Mouse (Mus musculus): ENCODE results near the gene Krtap5-2.
"Not testable (repeated sequence)": the region's sequence is repeated elsewhere in the genome, so short reads cannot be mapped to it uniquely, and the experiment has no call there.

Krtap5-2 gene

DNA sequence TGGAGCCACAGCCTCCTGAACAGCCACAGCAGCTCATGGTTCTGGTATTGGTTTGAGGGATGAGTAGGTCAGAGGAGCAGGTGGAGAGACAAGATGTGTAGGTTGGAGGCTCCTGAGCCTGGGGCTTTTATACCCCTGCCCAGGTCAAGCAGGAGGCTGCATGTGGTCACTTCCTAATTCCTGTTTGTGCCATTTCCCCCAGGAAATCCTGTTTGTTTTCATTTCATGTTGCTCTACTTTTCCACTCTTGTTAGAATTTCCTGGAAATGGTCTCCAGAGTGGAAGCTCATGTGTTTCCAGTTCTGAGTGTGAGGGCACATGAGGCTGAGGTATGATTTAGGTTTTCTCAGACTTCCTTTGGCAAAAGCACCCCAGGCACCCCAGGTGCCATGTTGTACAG, at the start of gene Krtap5-2:
Krtap5-2 (minus strand) TSS at position 101 of the 400 bp plus-strand sequence.
- DNase-seq (ENCODE audit: low spot score), result not testable (repeated sequence)

GRCm38 (mm10) chr7:142224518-142224917, 48.7 kb upstream of the Krtap5-2 start:
- no peak for DNase-seq (ENCODE audit: low spot score)

DNA sequence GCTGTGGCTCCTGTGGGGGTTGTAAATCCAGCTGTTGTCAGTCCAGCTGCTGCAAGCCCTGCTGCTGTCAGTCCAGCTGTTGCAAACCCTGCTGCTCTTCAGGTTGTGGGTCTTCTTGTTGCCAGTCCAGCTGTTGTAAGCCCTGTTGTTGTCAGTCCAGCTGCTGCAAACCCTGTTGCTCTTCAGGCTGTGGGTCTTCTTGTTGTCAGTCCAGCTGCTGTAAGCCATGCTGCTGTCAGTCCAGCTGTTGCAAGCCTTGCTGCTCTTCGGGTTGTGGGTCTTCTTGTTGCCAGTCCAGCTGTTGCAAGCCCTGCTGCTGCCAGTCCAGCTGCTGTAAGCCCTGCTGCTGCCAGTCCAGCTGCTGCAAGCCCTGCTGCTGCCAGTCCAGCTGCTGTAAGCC, 36.3 kb upstream of the Krtap5-2 start:
- DNase-seq (ENCODE audit: low spot score), result not testable (repeated sequence)

DNA sequence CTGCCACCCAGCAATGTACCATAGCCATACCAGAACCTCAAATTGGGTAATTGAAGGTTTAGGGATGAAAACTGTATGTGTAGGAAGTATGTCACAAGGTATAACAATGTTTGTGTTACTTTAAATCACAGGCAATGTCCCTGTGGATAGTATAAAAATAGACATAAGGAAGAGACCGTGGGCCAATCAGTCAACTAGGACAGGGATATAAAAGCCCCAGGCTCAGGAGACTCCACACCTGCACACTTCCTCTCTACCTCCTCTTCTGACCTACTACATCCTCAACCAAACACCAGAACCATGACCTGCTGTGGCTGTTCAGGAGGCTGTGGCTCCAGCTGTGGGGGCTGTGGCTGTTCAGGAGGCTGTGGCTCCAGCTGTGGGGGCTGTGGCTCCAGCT, 35.8 kb upstream of the Krtap5-2 start, which contains the start of gene Gm7579:
Gm7579 (plus strand) TSS at position 301 of the 400 bp plus-strand sequence.
- DNase-seq (ENCODE audit: low spot score), result no peak

DNA sequence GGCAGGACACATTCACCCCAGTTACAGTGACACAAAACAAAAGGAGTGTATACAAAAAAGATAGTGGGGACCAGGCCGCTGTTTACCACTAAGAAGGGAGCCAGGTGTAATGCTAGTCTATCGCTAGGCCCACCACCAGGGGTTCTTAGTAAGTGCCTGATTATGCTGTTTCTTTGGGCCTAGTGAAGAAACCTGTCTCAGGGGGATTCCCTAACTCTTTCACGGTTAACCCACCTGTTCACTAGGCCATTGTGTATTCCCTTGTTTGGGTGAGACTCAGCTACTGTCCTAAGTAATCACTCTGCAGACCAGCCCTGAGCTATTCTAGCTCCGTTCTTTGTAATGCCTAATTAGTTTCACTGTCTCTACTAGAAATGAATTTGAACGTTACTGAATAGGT, 31.1 kb upstream of the Krtap5-2 start:
- not testable (repeated sequence) for DNase-seq (ENCODE audit: low spot score)

GRCm38 (mm10) chr7:142205488-142205887, 29.7 kb upstream of the Krtap5-2 start:
- no peak for DNase-seq (ENCODE audit: low spot score)

GRCm38 (mm10) chr7:142201064-142201463, 25.3 kb upstream of the Krtap5-2 start, which contains the start of gene Krtap5-3:
TSS of gene Krtap5-3 (plus strand) at chr7:142201364.
- DNase-seq (ENCODE audit: low spot score), result no peak

DNA sequence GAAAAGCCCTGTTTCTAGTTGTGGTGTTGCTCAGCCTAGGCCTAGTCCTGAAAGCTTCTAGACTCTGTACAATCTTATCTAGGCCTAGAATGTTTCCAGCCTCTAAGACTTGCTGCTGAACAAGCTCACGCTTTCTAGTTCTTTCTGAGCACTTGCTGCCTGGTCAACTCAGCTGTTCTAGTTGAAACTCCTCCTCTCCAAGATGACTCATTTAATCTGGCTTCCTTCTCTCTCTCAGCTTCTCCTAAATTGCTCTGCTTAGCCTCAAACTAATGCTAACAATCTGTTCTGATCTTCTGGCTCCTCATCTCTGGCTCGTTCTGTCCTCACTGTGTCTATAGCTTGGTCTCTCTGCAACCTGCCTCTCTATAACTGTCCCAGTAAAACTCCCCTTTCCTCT, 22.9 kb upstream of the Krtap5-2 start:
- no peak for DNase-seq (ENCODE audit: low spot score)

- DNase-seq (ENCODE audit: low spot score), result no peak
Observed at GRCm38 (mm10) chr7:142190289-142190688, 14.5 kb upstream of the Krtap5-2 start, which contains the start of gene Gm10153. TSS of gene Gm10153 (minus strand) at chr7:142190389.

DNA sequence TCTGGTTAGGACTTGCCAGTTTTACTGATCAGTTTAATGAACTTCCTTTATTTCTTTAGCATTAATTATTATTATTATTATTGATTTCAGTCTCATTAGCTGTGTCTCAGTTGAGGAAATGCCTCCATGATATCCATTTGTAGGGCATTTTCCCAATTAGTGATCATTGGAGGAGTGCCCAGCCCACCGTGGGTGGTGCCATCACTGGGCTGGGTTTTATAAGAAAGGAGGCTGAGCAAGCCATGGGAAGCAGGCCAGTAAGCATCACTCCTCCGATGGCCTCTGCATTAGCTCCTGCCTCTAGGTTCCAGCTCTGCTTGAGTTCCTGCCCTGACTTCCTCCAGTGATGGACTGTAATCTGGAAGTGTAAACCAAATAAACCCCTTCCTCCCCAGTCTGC, 12.4 kb upstream of the Krtap5-2 start:
- DNase-seq (ENCODE audit: low spot score), result no peak

GRCm38 (mm10) chr7:142181021-142181420, 5.2 kb upstream of the Krtap5-2 start:
- DNase-seq (ENCODE audit: low spot score), result no peak

GRCm38 (mm10) chr7:142178685-142179084, 2.9 kb upstream of the Krtap5-2 start:
- DNase-seq (ENCODE audit: low spot score), result no peak

DNA sequence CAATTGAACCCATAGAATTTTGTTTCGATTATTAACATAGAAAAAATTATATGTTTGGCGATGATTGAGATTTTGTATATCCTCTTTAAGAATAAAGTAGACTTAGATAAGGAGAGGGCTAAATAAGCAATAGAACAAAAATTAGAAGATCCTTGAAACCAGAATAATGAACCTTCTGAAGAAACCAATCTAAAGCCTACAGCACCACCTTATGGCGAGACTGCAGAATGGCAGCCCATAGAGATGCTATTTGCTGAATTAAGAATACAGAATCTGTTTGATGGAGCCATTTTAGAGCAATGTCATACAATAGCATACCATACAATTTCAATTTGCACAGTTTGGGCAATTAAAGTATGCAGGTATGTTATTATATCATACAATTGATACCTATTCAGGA, 6.0 kb downstream of the Krtap5-2 start:
- DNase-seq (ENCODE audit: low spot score), result no peak

DNA sequence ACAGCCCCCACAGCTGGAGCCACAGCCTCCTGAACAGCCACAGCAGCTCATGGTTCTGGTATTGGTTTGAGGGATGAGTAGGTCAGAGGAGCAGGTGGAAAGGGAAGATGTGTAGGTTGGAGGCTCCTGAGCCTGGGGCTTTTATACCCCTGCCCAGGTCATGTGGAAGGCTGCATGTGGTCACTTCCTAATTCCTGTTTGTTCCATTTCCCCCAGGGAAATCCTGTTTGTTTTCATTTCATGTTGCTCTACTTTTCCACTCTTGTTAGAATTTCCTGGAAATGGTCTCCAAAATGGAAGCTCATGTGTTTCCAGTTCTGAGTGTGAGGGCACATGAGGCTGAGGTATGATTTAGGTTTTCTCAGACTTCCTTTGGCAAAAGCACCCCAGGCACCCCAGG, 10.2 kb downstream of the Krtap5-2 start, which contains the start of gene Gm4553:
Gm4553 (minus strand) TSS at position 101 of the 400 bp plus-strand sequence.
- DNase-seq (ENCODE audit: low spot score), result not testable (repeated sequence)

- DNase-seq (ENCODE audit: low spot score), result no peak
Observed at GRCm38 (mm10) chr7:142159366-142159765, 16.4 kb downstream of the Krtap5-2 start.

DNA sequence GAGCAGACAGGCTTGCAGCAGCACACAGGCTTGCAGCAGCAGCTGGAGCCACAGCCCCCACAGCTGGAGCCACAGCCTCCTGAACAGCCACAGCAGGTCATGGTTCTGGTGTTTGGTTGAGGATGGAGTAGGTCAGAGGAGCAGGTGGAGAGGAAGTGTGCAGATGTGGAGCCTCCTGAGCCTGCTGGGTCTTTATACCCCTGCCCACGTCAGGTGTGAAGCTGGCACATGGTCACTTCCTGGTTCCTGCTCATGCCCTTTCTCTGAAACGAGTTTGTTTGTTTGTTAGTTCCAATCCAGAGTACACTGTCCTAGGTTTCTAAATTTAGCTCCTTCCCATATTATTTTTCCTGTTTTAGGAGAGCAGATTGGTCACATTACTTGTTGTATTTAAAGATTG, 18.8 kb downstream of the Krtap5-2 start, which contains the start of gene Gm29735:
Gm29735 (minus strand) TSS at position 101 of the 400 bp plus-strand sequence.
- not testable (repeated sequence) for DNase-seq (ENCODE audit: low spot score)

DNA sequence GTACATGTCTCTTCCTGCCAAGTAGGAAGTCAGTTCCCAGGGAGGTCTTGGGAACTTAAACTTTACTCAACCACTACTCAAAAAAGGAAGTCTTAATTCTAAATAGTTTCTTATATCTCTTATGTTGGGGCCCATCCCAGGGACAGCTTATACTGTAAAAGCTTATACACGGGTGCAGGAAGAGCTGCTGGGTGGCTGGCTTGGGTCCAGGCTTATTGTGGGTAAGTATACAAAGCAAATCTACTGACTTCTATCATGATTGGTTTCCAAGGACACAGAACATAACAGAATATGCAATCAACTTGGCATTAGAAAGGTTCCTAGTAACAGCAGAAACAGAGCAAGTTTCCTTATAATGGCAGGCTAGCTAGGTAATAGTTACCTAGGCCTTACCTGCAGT, 20.5 kb downstream of the Krtap5-2 start:
- no peak for DNase-seq (ENCODE audit: low spot score)

DNA sequence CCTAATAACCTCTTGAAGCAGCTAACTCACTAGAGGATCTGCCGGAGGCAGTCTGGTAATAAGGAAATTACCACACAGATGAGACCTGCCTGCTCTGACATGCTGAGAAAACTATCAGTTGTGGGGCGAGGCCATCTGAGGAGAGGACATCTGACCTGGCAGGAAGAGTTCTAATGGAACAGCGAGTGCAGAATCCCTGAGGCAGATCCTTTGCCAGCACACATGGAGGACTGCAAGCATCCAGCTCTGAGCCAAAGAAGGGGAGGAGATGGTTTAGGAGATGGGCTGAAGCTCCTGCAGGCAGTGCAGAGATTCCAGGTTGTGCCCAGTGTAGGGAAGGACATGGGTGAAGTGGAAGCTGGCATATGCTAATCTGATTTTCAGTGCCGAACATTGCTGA, 23.6 kb downstream of the Krtap5-2 start:
- no peak for DNase-seq (ENCODE audit: low spot score)

DNA sequence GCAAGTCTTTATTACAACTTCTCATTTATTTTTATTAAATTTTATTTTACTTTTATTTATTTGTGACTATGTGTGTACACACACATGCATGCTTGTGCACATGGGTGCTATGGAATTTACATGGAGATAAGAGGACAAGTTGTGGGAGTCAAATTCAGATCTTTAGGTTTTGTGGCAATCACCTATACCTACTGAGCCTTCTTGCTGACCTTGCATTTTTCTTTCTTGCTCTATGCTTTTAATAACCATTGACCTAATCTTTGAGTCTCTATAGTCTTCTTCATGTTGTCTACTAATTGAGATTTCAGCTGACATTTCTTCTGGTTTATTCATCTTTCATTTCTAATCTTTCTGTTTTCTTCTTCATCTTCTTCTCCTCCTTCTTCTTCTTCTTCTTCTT, 27.2 kb downstream of the Krtap5-2 start:
- no peak for DNase-seq (ENCODE audit: low spot score)

DNA sequence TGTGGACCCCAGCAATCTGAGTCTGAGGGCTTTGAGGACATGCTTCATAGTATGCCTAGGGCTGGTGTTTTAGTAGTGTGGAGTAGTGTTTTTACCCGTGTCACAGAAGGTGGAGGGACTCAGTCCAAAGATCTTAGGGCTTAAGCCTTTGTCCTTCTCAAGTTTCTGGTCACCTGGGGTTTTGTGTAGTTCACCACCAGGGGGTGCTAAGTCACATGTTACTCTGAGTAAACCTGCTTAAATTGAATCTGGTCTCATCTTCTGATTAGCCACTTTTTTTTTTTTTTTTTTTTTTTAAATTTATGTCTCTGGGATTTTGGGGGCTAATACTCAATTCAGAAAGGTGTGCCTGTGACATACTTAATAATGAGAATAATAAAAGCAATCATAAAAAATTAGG, 29.8 kb downstream of the Krtap5-2 start:
- DNase-seq (ENCODE audit: low spot score), result peak; percentile 11

DNA sequence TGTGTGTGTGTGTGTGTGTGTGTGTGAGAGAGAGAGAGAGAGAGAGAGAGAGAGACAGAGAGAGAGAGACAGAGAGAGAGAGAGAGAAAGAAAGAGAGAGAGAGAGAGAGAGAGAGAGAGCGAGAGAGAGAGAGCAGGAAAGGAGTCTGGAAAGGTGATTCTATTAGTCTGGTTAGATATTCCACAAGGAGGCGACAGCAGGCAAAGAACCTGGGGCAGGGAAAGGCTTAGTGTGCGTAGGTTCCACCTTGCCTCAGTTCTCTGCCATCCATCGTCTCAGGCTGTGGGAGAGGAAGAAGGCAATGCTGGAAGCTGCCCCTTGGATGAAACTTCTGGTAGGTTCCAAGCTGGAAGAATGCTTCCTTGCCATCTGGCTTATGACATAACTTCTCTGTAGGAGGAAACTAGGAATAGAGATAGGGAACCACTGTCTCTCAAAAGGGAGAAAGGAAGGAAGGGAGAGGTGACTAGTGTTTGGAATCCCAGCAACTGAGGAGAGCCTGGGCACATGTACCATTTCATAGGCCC, 30.3 kb downstream of the Krtap5-2 start:
- DNase-seq (ENCODE audit: low spot score), result no peak

DNA sequence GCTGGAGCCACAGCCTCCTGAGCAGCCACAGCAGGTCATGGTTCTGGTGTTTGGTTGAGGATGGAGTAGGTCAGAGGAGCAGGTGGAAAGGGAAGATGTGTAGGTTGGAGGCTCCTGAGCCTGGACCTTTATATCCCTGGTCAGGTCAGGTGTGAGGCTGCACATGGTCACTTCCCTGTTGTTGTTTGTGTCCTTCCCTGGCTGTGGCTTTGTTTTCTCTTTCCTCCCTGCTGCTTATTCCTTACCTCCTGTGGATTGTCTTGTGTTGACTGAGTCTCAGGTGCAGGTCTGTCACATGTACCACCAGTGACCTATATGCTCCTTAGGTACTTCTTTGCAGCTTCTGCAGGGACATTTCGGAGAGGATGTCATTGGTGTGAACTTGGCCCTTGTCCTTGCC, 31.3 kb downstream of the Krtap5-2 start, which contains the start of gene Gm45337:
Gm45337 (minus strand) TSS at position 101 of the 400 bp plus-strand sequence.
- no peak for DNase-seq (ENCODE audit: low spot score)

DNA sequence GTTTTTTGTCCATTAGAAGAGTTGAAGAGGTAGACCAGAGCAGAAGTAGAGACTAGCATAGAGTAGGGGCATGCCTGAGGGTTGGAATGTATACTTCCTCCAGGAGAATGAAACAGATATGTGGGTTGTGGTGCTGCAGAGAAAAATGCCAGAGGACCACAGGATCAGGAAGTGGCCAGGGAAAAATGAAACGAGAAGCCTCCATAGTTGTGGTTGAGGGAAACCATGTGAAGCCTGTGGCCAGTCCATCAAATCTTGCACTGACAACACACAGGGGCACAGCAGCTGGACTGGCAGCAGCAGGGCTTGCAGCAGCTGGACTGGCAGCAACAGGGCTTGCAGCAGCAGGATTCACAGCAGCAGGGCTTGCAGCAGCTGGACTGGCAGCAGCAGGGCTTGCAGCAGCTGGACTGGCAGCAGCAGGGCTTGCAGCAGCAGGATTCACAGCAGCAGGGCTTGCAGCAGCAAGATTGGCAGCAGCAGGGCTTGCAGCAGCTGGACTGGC, 32.2 kb downstream of the Krtap5-2 start:
- DNase-seq (ENCODE audit: low spot score), result not testable (repeated sequence)

- DNase-seq (ENCODE audit: low spot score), result no peak
Observed at GRCm38 (mm10) chr7:142140696-142141095, 35.1 kb downstream of the Krtap5-2 start.

All from ovary, postnatal 36 days (tissue).